Mouse (Mus musculus) hindbrain, embryonic 13.5 days (tissue): ENCODE results near the gene Vangl1. TPM values are rescaled to one million over a fixed set of nuclear protein-coding genes. Genes with fewer than 3 reads are reported as not detected.
A peak's percentile ranks its signal among the peaks of the same experiment; 100 is the strongest.

Experiments
- ATAC-seq: fragments of 200-750 bp; cut with Nextera tagmentation; 2 replicates; pipeline ENCODE4 v1.8.0; 2017; ENCODE audit warnings: moderate TSS enrichment; ENCODE audit not compliant: low FRiP score
- H3K27ac ChIP-seq: fragments of 300-500 bp; sonication (generic); 2 replicates; pipeline ENCODE4 v1.5.1; 2015; ENCODE audit warnings: inconsistent platforms, mild to moderate bottlenecking, moderate library complexity
- H3K27me3 ChIP-seq: fragments of 300-500 bp; sonication (generic); 2 replicates; pipeline ENCODE4 v1.6.1; 2015; ENCODE audit warnings: mild to moderate bottlenecking, inconsistent platforms
- H3K36me3 ChIP-seq: fragments of 300-500 bp; sonication (generic); 2 replicates; pipeline ENCODE4 v1.6.1; 2015; ENCODE audit warnings: mild to moderate bottlenecking, inconsistent platforms
- H3K4me1 ChIP-seq: fragments of 300-500 bp; sonication (generic); replicated peaks from 2 replicates; pipeline ENCODE4 v1.6.1; 2015; ENCODE audit warnings: inconsistent platforms
- H3K4me2 ChIP-seq: fragments of 300-500 bp; sonication (generic); 2 replicates; pipeline ENCODE4 v1.6.1; 2015; ENCODE audit warnings: inconsistent platforms, mild to moderate bottlenecking, moderate library complexity
- H3K4me3 ChIP-seq: fragments of 300-500 bp; sonication (generic); 2 replicates; pipeline ENCODE4 v1.5.1; 2015; ENCODE audit warnings: mild to moderate bottlenecking, inconsistent platforms
- H3K9ac ChIP-seq: fragments of 300-500 bp; sonication (generic); 2 replicates; pipeline ENCODE4 v1.6.1; 2015; ENCODE audit warnings: mild to moderate bottlenecking, inconsistent platforms
- H3K9me3 ChIP-seq: fragments of 300-500 bp; sonication (generic); 2 replicates; pipeline ENCODE4 v1.6.1; 2016; ENCODE audit warnings: inconsistent platforms
- WGBS: fragments of 180-500 bp; shearing (Covaris S2); methylation state at CpG from one replicate; pipeline ENCODE4 v1.1.7; 2015; 5-methylcytosine and 5-hydroxymethylcytosine counted together
- polyA plus RNA-seq: library from polyadenylated mRNA; unstranded; fragments of >200 nt; fragmentation: Nextera tagmentation; extraction: Ambion mirVana; gene quantifications from 2 replicates; pipeline ENCODE4 v1.2.1, GENCODE M21; 2015

Gene Vangl1
- polyA plus RNA-seq, 1 experiment from 2014 or later, result 7.0 TPM

- peaks cover 17% of the 10 kb centered on the region; the same call in 1 of the 2 replicates for H3K36me3 ChIP-seq
- no peak overlapping the region for H3K4me3 ChIP-seq
- no peak for ATAC-seq
- peaks cover 10% of the 10 kb centered on the region; the same call in 1 of the 2 replicates for H3K4me1 ChIP-seq
- no peaks in the 10 kb centered on the region for H3K27me3 ChIP-seq
- no peaks in the 10 kb centered on the region for H3K9me3 ChIP-seq
- H3K27ac ChIP-seq, result no peak overlapping the region
- WGBS, result 62% methylated on average over 4 of the region's 4 CpGs
- no peak overlapping the region for H3K9ac ChIP-seq
- H3K4me2 ChIP-seq, result no peak overlapping the region
Observed at GRCm38 (mm10) chr3:102181191-102181590, 23.3 kb downstream of the Vangl1 start.

DNA sequence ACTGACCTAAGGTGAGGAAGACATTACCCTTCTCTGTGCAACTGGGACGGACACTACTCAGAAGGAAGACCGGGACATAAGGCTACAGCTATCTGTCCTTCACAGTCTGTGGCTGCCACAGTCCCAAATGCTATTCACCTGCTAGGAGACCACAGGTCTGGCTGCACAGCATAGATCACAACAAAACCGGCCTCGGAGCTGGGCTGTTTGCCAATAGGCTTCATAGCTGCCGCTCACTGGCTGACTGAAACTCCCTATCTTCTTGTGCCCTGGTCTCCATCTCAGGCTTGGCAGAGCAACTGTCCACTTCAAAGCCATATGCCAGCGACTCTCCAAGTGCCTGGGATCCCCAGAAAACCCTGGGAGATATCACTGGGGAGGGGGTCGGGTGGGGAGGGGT lies 23.7 kb downstream of the Vangl1 start:
- H3K27me3 ChIP-seq, result no peaks in the 10 kb centered on the region
- H3K4me1 ChIP-seq, result peaks cover 10% of the 10 kb centered on the region; the same call in 1 of the 2 replicates
- H3K4me3 ChIP-seq, result no peak overlapping the region
- no peak for ATAC-seq
- no peak overlapping the region for H3K9ac ChIP-seq
- 75% methylated on average over 7 of the region's 7 CpGs for WGBS
- H3K4me2 ChIP-seq, result no peak overlapping the region
- peaks cover 15% of the 10 kb centered on the region; the same call in 1 of the 2 replicates for H3K36me3 ChIP-seq
- H3K9me3 ChIP-seq, result no peaks in the 10 kb centered on the region
- H3K27ac ChIP-seq, result 0 out of 2 replicates have a peak overlapping the region, but pooled peaks have one; percentile 20

DNA sequence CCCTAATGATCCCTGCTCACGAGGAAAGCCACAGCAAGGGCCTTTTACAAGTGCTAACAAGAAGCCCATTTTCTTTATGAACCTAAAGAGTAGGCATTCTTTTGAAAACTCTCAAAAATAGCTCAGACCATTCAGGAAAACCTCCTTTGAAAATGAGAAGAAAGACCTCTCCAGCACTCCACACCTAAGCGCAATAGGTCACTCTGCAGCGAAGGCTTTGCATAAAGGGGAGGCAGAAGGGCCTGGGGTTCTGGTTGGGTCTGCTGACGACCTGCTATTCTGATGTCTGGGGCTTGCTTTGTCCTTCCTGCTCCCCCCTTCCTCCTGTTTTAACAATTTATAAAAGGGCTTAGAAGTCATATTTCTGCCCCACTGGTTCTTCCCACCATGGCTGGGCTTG lies 24.6 kb downstream of the Vangl1 start:
- 58% methylated on average over 4 of the region's 4 CpGs for WGBS
- Histone ChIP-seq H3K9ac (no peak overlapping the region), H3K4me2 (no peak overlapping the region), H3K4me3 (no peak overlapping the region), H3K27me3 (no peaks in the 10 kb centered on the region), H3K36me3 (peaks cover 9% of the 10 kb centered on the region; the same call in 1 of the 2 replicates), H3K9me3 (no peaks in the 10 kb centered on the region), H3K27ac (no peak overlapping the region), H3K4me1 (peaks cover 10% of the 10 kb centered on the region; the same call in 1 of the 2 replicates)
- no peak for ATAC-seq

DNA sequence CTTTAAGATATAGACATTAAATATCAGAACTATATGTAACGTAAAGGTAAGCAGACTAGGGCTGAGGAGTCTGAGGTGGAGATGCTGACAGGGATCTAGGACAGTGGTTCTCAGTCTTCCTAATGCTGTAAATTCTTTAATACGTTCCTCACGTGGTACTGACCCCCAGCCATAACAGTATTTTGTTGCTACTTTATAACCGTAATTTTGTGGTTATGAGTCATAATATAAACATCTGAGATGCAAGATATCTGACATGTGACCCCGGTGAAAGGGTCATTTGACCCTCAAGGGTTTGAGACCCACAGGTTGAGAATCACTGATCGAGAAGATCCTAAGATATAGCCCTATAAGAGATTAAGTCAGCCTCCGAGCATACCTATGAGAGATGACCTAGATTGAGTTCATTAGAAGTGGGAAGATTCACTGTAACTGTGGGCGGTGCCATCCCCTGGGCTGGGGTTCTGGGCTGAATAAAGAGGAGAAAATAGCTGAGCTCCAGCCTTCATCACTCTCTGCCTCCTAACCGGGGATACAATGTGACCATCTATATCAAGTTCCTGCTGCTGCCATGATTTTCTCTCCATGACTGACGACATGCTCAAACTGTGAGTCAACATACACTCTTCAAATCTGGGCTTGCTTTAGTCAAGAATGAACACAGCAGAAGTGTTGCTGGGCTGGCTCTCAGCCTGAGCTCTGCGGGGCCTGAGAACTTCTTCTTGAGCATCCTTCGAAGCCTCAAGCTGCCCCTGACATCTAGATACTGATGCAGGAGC lies 26.5 kb downstream of the Vangl1 start:
- ATAC-seq, result no peak
- Histone ChIP-seq H3K9ac (no peak overlapping the region), H3K27me3 (no peaks in the 10 kb centered on the region), H3K4me2 (no peak overlapping the region), H3K36me3 (no peaks in the 10 kb centered on the region), H3K27ac (no peak overlapping the region), H3K9me3 (no peaks in the 10 kb centered on the region), H3K4me3 (no peak overlapping the region), H3K4me1 (peaks cover 13% of the 10 kb centered on the region)
- WGBS, result 95% methylated on average over 12 of the region's 12 CpGs

GRCm38 (mm10) chr3:102176116-102176515 lies 28.4 kb downstream of the Vangl1 start:
- Histone ChIP-seq H3K27ac (no peak overlapping the region), H3K27me3 (no peaks in the 10 kb centered on the region), H3K4me3 (no peak overlapping the region), H3K4me2 (no peak overlapping the region), H3K36me3 (no peaks in the 10 kb centered on the region), H3K4me1 (peaks cover 11% of the 10 kb centered on the region), H3K9me3 (no peaks in the 10 kb centered on the region), H3K9ac (no peak overlapping the region)
- no peak for ATAC-seq
- WGBS, result 89% methylated on average over 5 of the region's 5 CpGs

DNA sequence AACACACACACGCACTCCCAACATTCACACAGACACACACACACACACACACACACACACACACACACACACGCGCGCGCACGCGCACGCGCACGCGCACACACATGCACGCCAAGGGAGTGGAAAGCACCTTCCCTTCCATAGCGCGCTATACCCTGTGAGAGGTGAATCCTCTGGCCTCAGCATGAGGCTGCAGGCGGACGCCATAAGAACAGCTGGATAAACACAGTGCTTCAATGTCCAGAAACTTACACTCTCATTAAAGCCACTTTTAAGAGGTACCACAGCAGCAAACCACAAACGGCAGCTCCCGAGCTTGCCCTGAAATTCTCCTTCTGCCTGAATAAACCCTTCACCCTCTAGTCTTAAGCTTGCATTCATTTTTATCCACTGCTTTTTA lies 28.8 kb downstream of the Vangl1 start:
- H3K36me3 ChIP-seq, result no peaks in the 10 kb centered on the region
- ATAC-seq, result no peak
- no peak overlapping the region for H3K4me3 ChIP-seq
- no peak overlapping the region for H3K9ac ChIP-seq
- H3K27me3 ChIP-seq, result no peaks in the 10 kb centered on the region
- H3K9me3 ChIP-seq, result no peaks in the 10 kb centered on the region
- H3K27ac ChIP-seq, result no peak overlapping the region
- no peak overlapping the region for H3K4me2 ChIP-seq
- WGBS, result 91% methylated on average over 18 of the region's 18 CpGs
- H3K4me1 ChIP-seq, result peaks cover 7% of the 10 kb centered on the region

DNA sequence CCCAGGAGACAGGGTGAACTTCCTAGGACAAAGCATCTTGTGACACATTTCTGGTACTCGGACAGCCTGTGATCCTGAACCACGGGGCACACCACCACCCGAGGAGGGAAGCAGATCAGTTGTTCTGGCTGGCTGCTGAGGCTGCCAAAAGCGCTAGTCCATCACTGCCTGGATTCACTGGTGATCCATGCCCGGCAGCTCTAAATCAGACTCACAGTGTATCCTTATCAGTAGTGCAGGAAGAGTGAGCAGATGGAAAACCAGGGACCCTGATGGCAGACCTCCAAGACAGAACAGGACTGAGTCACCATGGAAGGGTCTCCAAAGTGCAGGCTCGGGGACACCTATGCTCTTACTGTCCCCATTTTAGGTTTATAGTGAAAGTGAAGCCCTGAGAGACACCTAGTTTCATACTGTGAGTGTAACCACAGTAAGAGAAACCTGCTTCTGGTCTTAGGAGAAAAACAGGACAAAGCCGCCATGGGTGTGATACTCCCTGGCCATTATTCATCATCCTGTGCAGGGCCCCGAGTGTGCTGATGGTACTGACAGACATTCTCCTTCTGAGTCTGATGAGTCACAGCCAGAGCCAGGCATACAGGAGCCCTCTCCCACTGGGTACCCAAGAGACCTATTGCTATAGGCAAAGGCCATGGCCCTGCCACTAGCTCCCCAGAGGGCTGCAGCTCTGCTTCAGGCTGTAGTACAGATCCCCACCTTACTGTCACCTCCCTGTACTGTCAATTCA lies 30.2 kb downstream of the Vangl1 start:
- 69% methylated on average over 8 of the region's 8 CpGs for WGBS
- Histone ChIP-seq H3K36me3 (no peaks in the 10 kb centered on the region), H3K27ac (no peak overlapping the region), H3K4me3 (no peak overlapping the region), H3K27me3 (no peaks in the 10 kb centered on the region), H3K9ac (no peak overlapping the region), H3K9me3 (no peaks in the 10 kb centered on the region), H3K4me1 (peaks cover 13% of the 10 kb centered on the region), H3K4me2 (no peak overlapping the region)
- ATAC-seq, result no peak

- Histone ChIP-seq H3K36me3 (no peaks in the 10 kb centered on the region), H3K4me3 (no peak overlapping the region), H3K9ac (no peak overlapping the region), H3K4me2 (no peak overlapping the region), H3K27me3 (no peaks in the 10 kb centered on the region), H3K9me3 (no peaks in the 10 kb centered on the region), H3K4me1 (peaks cover 29% of the 10 kb centered on the region), H3K27ac (peak overlapping the region; percentile 68)
- WGBS, result 50% methylated on average over 13 of the region's 13 CpGs
- peak; percentile 89 for ATAC-seq
Observed at GRCm38 (mm10) chr3:102169197-102169905, 35.1 kb downstream of the Vangl1 start.

DNA sequence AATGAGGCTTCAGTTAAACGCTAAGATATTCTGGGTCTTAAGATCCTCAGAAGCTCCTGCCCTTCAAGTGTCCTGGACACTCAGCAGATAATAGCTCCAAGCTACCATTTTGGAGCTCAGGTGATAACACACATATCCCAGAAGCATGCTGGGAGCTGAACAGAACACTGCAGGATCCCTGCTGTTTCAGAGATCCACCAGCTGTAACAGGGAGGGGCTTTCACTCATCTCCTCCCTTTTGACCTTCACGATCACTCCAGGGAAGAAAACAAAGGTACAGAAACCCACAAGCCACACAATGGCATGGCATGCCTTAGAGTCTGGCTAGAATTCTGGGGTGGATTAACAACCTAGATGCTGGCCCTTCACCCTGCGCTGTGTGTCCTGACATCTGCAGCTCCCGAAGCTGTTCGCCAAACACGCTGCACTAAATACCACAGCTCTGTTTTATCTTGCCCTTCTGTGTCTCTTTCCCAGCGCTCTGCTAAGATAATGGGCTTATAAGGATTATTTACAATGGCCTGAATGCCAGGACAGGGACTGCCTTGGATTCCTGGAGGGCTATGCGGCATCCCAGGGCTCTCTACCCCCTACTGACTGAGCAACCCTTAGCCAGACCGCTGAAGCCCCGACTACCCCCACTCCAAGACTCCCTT lies 36.8 kb downstream of the Vangl1 start:
- 9% methylated on average over 10 of the region's 10 CpGs for WGBS
- Histone ChIP-seq H3K4me1 (peaks cover 29% of the 10 kb centered on the region), H3K9ac (peak overlapping the region; percentile 39; the same call in 1 of the 2 replicates), H3K27me3 (no peaks in the 10 kb centered on the region), H3K36me3 (peaks cover 9% of the 10 kb centered on the region), H3K27ac (peak overlapping the region; percentile 50; the same call in 1 of the 2 replicates), H3K4me3 (no peak overlapping the region), H3K9me3 (no peaks in the 10 kb centered on the region), H3K4me2 (peak overlapping the region; percentile 5; the same call in 1 of the 2 replicates)
- peak; percentile 40 for ATAC-seq

DNA sequence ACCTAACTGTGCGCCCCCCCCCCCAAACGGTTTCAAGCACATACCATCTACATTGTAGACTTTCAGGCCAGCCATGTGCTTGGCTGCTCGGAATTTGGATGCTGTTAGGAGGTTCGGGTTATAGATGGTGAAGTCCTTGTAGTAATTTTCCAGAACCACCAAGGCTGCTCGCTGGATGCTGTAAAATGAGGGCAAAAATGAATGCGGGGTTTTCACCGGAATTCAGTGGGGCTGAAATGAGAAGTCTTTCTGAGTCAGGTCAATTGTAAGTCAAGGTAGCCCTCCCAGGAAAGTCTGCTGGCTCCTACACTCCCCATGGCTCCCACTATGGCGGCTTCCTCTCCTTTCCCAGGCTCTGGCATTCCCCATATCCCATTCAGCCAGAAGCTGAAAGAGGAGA lies 37.7 kb downstream of the Vangl1 start:
- no peaks in the 10 kb centered on the region for H3K27me3 ChIP-seq
- WGBS, result 81% methylated on average over 8 of the region's 8 CpGs
- H3K27ac ChIP-seq, result no peak overlapping the region
- no peak overlapping the region for H3K4me2 ChIP-seq
- H3K9ac ChIP-seq, result no peak overlapping the region
- no peaks in the 10 kb centered on the region for H3K9me3 ChIP-seq
- peaks cover 29% of the 10 kb centered on the region for H3K4me1 ChIP-seq
- no peak overlapping the region for H3K4me3 ChIP-seq
- peaks cover 9% of the 10 kb centered on the region for H3K36me3 ChIP-seq
- ATAC-seq, result no peak

- no peaks in the 10 kb centered on the region for H3K27me3 ChIP-seq
- WGBS, result 75% methylated on average over 4 of the region's 4 CpGs
- no peak for ATAC-seq
- H3K9ac ChIP-seq, result no peak overlapping the region
- no peak overlapping the region for H3K27ac ChIP-seq
- H3K4me1 ChIP-seq, result peaks cover 29% of the 10 kb centered on the region
- H3K4me3 ChIP-seq, result no peak overlapping the region
- no peak overlapping the region for H3K4me2 ChIP-seq
- peaks cover 9% of the 10 kb centered on the region for H3K36me3 ChIP-seq
- no peaks in the 10 kb centered on the region for H3K9me3 ChIP-seq
Observed at GRCm38 (mm10) chr3:102166287-102166620, 38.2 kb downstream of the Vangl1 start.
